Mouse (Mus musculus): ENCODE measurements around the gene Ttc9b. TPM values are rescaled to one million over a fixed set of nuclear protein-coding genes. Genes with fewer than 3 reads are reported as not detected.

Gene Ttc9b
- 1.1 TPM in 2 replicates for polyA plus RNA-seq (2015; fragmentation: Nextera tagmentation; extraction: Ambion mirVana)

GRCm38 (mm10) chr7:27653681-27654437, at the start of gene Ttc9b:
TSS of gene Ttc9b (plus strand) at chr7:27653915.
- Histone ChIP-seq H3K4me2 (peak within 1 kb of the TSS; percentile 63), H3K9me3 (no peaks in the 10 kb centered on the region), H3K27me3 (peaks cover 62% of the 10 kb centered on the region), H3K27ac (no peak within 1 kb of the TSS), H3K4me3 (peak within 1 kb of the TSS; percentile 36), H3K36me3 (peaks cover 33% of the 10 kb centered on the region), H3K4me1 (peaks cover 5% of the 10 kb centered on the region), H3K9ac (0 out of 2 replicates have a peak within 1 kb of the TSS, but pooled peaks have one; percentile 27)
- 2% methylated on average over 54 of the region's 62 CpGs for WGBS
- 0 out of 2 replicates have a peak, but pooled peaks have one; percentile 17 for ATAC-seq (ENCODE audit: insufficient number of reproducible peaks, insufficient read depth, low FRiP score, low TSS enrichment, low read depth)

GRCm38 (mm10) chr7:27604661-27605348, 48.9 kb upstream of the Ttc9b start:
- no peak overlapping the region for H3K4me2 ChIP-seq
- 64% methylated on average over 5 of the region's 5 CpGs for WGBS
- no peak overlapping the region for H3K4me3 ChIP-seq
- H3K36me3 ChIP-seq = peaks cover 31% of the 10 kb centered on the region
- no peak overlapping the region for H3K27ac ChIP-seq
- H3K9me3 ChIP-seq = no peaks in the 10 kb centered on the region
- peaks cover 49% of the 10 kb centered on the region for H3K4me1 ChIP-seq
- H3K9ac ChIP-seq = 0 out of 2 replicates have a peak overlapping the region, but pooled peaks have one; percentile 44
- ATAC-seq (ENCODE audit: insufficient number of reproducible peaks, insufficient read depth, low FRiP score, low TSS enrichment, low read depth) = no peak
- H3K27me3 ChIP-seq = no peaks in the 10 kb centered on the region

GRCm38 (mm10) chr7:27605499-27606285, 48.0 kb upstream of the Ttc9b start:
- Histone ChIP-seq H3K36me3 (peaks cover 39% of the 10 kb centered on the region), H3K27me3 (no peaks in the 10 kb centered on the region), H3K9me3 (no peaks in the 10 kb centered on the region), H3K4me3 (no peak overlapping the region), H3K4me2 (no peak overlapping the region), H3K27ac (no peak overlapping the region; the same call in 1 of the 2 replicates), H3K9ac (0 out of 2 replicates have a peak overlapping the region, but pooled peaks have one; percentile 44), H3K4me1 (peaks cover 46% of the 10 kb centered on the region)
- WGBS = 80% methylated on average over 9 of the region's 9 CpGs
- no peak for ATAC-seq (ENCODE audit: insufficient number of reproducible peaks, insufficient read depth, low FRiP score, low TSS enrichment, low read depth)

GRCm38 (mm10) chr7:27606481-27607254, 47.0 kb upstream of the Ttc9b start:
- Histone ChIP-seq H3K4me1 (peaks cover 36% of the 10 kb centered on the region), H3K9ac (no peak overlapping the region), H3K4me3 (no peak overlapping the region), H3K4me2 (no peak overlapping the region), H3K36me3 (peaks cover 45% of the 10 kb centered on the region), H3K27me3 (no peaks in the 10 kb centered on the region), H3K27ac (peak overlapping the region; percentile 29; the same call in 1 of the 2 replicates), H3K9me3 (no peaks in the 10 kb centered on the region)
- 57% methylated on average over 10 of the region's 10 CpGs for WGBS
- ATAC-seq (ENCODE audit: insufficient number of reproducible peaks, insufficient read depth, low FRiP score, low TSS enrichment, low read depth) = no peak

GRCm38 (mm10) chr7:27607580-27607979, 46.1 kb upstream of the Ttc9b start:
- Histone ChIP-seq H3K4me3 (no peak overlapping the region), H3K9me3 (no peaks in the 10 kb centered on the region), H3K4me1 (peaks cover 28% of the 10 kb centered on the region), H3K9ac (0 out of 2 replicates have a peak overlapping the region, but pooled peaks have one; percentile 16), H3K27ac (no peak overlapping the region), H3K27me3 (no peaks in the 10 kb centered on the region), H3K4me2 (no peak overlapping the region), H3K36me3 (peaks cover 45% of the 10 kb centered on the region)
- ATAC-seq (ENCODE audit: insufficient number of reproducible peaks, insufficient read depth, low FRiP score, low TSS enrichment, low read depth) = no peak
- WGBS = 86% methylated on average over 5 of the region's 5 CpGs

- WGBS = 88% methylated on average over 3 of the region's 3 CpGs
- no peak overlapping the region for H3K9ac ChIP-seq
- H3K27ac ChIP-seq = no peak overlapping the region
- H3K4me3 ChIP-seq = no peak overlapping the region
- no peaks in the 10 kb centered on the region for H3K27me3 ChIP-seq
- H3K4me1 ChIP-seq = peaks cover 23% of the 10 kb centered on the region
- H3K4me2 ChIP-seq = no peak overlapping the region
- ATAC-seq (ENCODE audit: insufficient number of reproducible peaks, insufficient read depth, low FRiP score, low TSS enrichment, low read depth) = no peak
- H3K36me3 ChIP-seq = peaks cover 45% of the 10 kb centered on the region
- no peaks in the 10 kb centered on the region for H3K9me3 ChIP-seq
These were observed 45.6 kb upstream of the Ttc9b start for GRCm38 (mm10) chr7:27608130-27608529.

- H3K27ac ChIP-seq = no peak overlapping the region
- WGBS = 89% methylated on average over 4 of the region's 4 CpGs
- no peak for ATAC-seq (ENCODE audit: insufficient number of reproducible peaks, insufficient read depth, low FRiP score, low TSS enrichment, low read depth)
These were observed 44.4 kb upstream of the Ttc9b start for GRCm38 (mm10) chr7:27609285-27609684.

GRCm38 (mm10) chr7:27609688-27610087, 44.0 kb upstream of the Ttc9b start:
- no peak for ATAC-seq (ENCODE audit: insufficient number of reproducible peaks, insufficient read depth, low FRiP score, low TSS enrichment, low read depth)
- Histone ChIP-seq H3K4me2 (no peak overlapping the region), H3K27ac (no peak overlapping the region), H3K36me3 (peaks cover 45% of the 10 kb centered on the region), H3K9me3 (no peaks in the 10 kb centered on the region), H3K9ac (no peak overlapping the region), H3K27me3 (no peaks in the 10 kb centered on the region), H3K4me3 (no peak overlapping the region), H3K4me1 (peaks cover 23% of the 10 kb centered on the region)
- 81% methylated on average over 2 of the region's 2 CpGs for WGBS

More at GRCm38 (mm10) chr7:27609285-27609684, 44.4 kb upstream of the Ttc9b start:
- H3K9me3 ChIP-seq = no peaks in the 10 kb centered on the region
- peaks cover 23% of the 10 kb centered on the region for H3K4me1 ChIP-seq
- H3K9ac ChIP-seq = no peak overlapping the region
- H3K27me3 ChIP-seq = no peaks in the 10 kb centered on the region
- H3K4me3 ChIP-seq = no peak overlapping the region
- peaks cover 45% of the 10 kb centered on the region for H3K36me3 ChIP-seq
- no peak overlapping the region for H3K4me2 ChIP-seq

- Histone ChIP-seq H3K4me3 (no peak overlapping the region), H3K9me3 (no peaks in the 10 kb centered on the region), H3K27me3 (no peaks in the 10 kb centered on the region), H3K9ac (no peak overlapping the region), H3K4me1 (peaks cover 21% of the 10 kb centered on the region), H3K36me3 (peaks cover 45% of the 10 kb centered on the region), H3K4me2 (no peak overlapping the region), H3K27ac (no peak overlapping the region)
- 94% methylated on average over 3 of the region's 3 CpGs for WGBS
- ATAC-seq (ENCODE audit: insufficient number of reproducible peaks, insufficient read depth, low FRiP score, low TSS enrichment, low read depth) = no peak
These were observed 43.3 kb upstream of the Ttc9b start for GRCm38 (mm10) chr7:27610370-27610769.

- Histone ChIP-seq H3K27ac (no peak overlapping the region), H3K9ac (no peak overlapping the region), H3K27me3 (no peaks in the 10 kb centered on the region), H3K9me3 (no peaks in the 10 kb centered on the region), H3K4me3 (no peak overlapping the region), H3K36me3 (peaks cover 46% of the 10 kb centered on the region), H3K4me2 (no peak overlapping the region), H3K4me1 (peaks cover 16% of the 10 kb centered on the region)
- WGBS = 94% methylated on average over 5 of the region's 5 CpGs
- ATAC-seq (ENCODE audit: insufficient number of reproducible peaks, insufficient read depth, low FRiP score, low TSS enrichment, low read depth) = no peak
These were observed 42.8 kb upstream of the Ttc9b start for GRCm38 (mm10) chr7:27610871-27611270.

- no peak overlapping the region for H3K27ac ChIP-seq
- no peak overlapping the region for H3K4me2 ChIP-seq
- no peak for ATAC-seq (ENCODE audit: insufficient number of reproducible peaks, insufficient read depth, low FRiP score, low TSS enrichment, low read depth)
- H3K9me3 ChIP-seq = no peaks in the 10 kb centered on the region
- 82% methylated on average over 4 of the region's 4 CpGs for WGBS
- H3K9ac ChIP-seq = no peak overlapping the region
- no peaks in the 10 kb centered on the region for H3K27me3 ChIP-seq
- no peak overlapping the region for H3K4me3 ChIP-seq
- peaks cover 57% of the 10 kb centered on the region for H3K36me3 ChIP-seq
- H3K4me1 ChIP-seq = no peaks in the 10 kb centered on the region
These were observed 40.8 kb upstream of the Ttc9b start for GRCm38 (mm10) chr7:27612940-27613339.
